Mouse (Mus musculus): ENCODE results near the gene Dlg1.
A peak's percentile ranks its signal among the peaks of the same experiment; 100 is the strongest.

The Dlg1 gene

DNA sequence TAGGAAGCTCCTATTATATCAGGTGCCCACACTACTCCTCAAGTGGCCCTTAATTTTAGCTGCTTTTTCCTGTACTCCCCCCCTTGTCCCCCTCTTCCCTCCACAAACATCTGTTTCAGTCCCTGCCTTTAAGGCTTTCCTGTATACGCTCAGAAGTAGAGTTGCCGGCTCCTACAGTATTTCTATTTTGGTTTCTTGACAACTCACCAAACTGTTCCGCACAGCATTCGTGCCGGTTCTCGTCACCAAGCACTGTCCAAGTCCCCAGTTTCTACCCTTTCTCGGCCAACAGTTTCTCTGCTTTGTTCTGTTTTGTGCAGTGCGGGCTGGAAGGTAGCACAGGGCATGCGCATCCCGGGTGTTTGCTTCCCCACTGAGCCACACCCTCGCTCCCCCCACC, 245.7 kb downstream of the Dlg1 start:
- no peak for DNase-seq

GRCm38 (mm10) chr16:31910281-31910847, 247.1 kb downstream of the Dlg1 start:
- DNase-seq = no peak

- no peak for DNase-seq
These were observed 254.5 kb downstream of the Dlg1 start for GRCm38 (mm10) chr16:31917776-31918175.

DNA sequence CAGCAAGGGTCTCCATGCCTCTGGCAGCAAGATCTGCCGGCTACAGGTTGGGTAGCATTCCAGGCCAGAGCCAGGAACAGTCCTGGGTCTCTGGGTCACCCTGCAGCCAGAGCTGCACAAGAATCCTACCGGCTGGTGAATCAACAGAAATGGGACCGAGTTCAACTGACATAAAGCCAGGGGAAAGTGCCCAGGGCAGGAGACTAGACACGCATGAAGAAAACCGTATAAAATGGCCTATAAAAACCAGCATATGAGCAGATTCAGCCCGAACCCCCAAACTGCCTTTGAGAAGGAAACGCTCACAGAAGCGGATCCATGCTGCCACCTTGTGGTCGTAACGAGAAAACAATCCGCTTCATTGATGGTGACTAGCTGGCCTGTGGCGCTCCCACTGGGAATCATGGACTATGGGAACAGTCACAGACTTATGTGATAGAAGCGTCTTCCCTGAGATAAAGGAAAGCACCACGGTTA, 255.0 kb downstream of the Dlg1 start:
- DNase-seq = peak; percentile 93

GRCm38 (mm10) chr16:31924368-31924767, 261.1 kb downstream of the Dlg1 start:
- no peak for DNase-seq

All from heart, adult 11 months (tissue).